Mouse (Mus musculus): ENCODE measurements around the gene Cmah.

The Cmah gene

GRCm38 (mm10) chr13:24403054-24403453, 75.8 kb downstream of the Cmah start:
- in situ Hi-C loops (cut with MboI; ENCODE audit: unreplicated experiment in 2 of 2), result loop anchor here (5.0 to 25.0 kb wide), 2 partner anchors 66 to 841 kb away; partner anchors contain the start of genes Hist1h1d (in 1 of the 2), Hist1h2ad (in 1 of the 2), Hist1h2ae (in 1 of the 2) and Hist1h2bf (in 1 of the 2)

- in situ Hi-C loops (cut with MboI; ENCODE audit: unreplicated experiment in 2 of 2), result loop anchor here in 1 of 2 experiments (25.0 kb wide), 1 partner anchor 845 kb away; the partner anchor contains the start of genes Hist1h1d, Hist1h2ad, Hist1h2ae and Hist1h2bf
Measured at GRCm38 (mm10) chr13:24406847-24407246, 79.6 kb downstream of the Cmah start.

GRCm38 (mm10) chr13:24414635-24415206, 87.5 kb downstream of the Cmah start:
- in situ Hi-C loops (cut with MboI; ENCODE audit: unreplicated experiment in 2 of 2), result loop anchor here in 1 of 2 experiments (25.0 kb wide), 1 partner anchor 852 kb away; the partner anchor contains the start of genes Hist1h1d, Hist1h2ad, Hist1h2ae and Hist1h2bf

GRCm38 (mm10) chr13:24415506-24416206, 88.5 kb downstream of the Cmah start:
- in situ Hi-C loops (cut with MboI; ENCODE audit: unreplicated experiment in 2 of 2), result loop anchor here in 1 of 2 experiments (25.0 kb wide), 1 partner anchor 853 kb away; the partner anchor contains the start of genes Hist1h1d, Hist1h2ad, Hist1h2ae and Hist1h2bf

DNA sequence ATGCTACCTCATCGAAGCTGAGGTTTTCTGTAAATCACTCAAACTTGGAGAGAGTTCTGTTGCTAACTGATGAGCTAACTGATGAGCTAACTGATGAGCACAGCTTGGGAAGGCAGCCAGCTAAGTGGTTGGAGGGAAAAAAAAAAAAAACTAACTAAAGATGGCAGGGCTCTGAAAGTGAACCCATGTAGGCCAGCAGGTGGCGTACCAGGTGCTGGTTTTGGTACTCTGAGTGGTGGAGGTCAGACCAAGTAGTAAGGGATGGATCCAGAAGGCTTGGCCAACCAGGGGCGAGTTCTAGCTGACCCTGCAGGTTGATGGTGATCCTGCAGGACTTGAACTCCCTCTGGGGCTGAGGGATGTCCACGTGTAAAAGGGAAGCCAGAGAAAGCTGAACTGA, 89.2 kb downstream of the Cmah start:
- in situ Hi-C loops (cut with MboI; ENCODE audit: unreplicated experiment in 2 of 2), result loop anchor here in 1 of 2 experiments (25.0 kb wide), 1 partner anchor 854 kb away; the partner anchor contains the start of genes Hist1h1d, Hist1h2ad, Hist1h2ae and Hist1h2bf

DNA sequence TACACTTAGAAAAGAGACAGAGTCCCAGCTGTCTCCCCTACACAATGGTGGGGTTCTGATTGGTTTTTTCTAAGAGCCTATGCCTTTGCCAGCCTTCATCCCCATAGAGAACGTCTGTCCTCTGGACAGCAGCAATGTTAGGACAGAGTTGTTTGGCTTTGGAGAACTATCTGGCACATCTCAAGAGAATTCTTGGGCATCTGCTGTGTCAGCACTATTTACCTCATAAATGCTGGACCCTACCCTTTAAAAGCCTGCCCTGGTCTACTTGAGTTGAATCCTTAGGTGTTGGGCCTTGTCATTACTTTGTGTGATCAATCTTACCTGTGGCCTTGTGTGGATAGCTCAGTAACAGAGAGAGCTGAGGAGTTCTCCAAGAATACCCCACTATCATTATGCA, 90.8 kb downstream of the Cmah start:
- in situ Hi-C loops (cut with MboI; ENCODE audit: unreplicated experiment in 2 of 2), result loop anchor here in 1 of 2 experiments (25.0 kb wide), 1 partner anchor 856 kb away; the partner anchor contains the start of genes Hist1h1d, Hist1h2ad, Hist1h2ae and Hist1h2bf

DNA sequence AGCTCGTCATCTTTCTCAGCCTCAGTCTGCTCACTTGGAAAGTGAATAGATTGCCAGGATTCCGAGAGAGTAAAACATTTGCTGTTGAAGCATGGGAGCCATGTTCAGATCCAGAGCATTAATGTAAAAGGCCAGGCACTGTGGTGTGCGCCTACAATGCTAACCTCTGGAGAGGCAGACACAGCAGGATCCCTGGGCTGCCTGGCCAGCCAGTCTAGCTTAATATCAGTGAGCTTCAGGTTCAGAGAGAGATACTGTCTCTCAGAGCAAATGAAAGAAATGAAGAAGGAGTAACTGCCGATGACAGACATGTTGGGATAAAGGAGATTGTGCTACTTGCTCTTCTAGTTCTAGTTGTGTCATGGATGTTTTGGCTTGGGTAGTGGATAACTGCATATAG, 91.6 kb downstream of the Cmah start:
- in situ Hi-C loops (cut with MboI; ENCODE audit: unreplicated experiment in 2 of 2), result loop anchor here in 1 of 2 experiments (25.0 kb wide), 1 partner anchor 857 kb away; the partner anchor contains the start of genes Hist1h1d, Hist1h2ad, Hist1h2ae and Hist1h2bf

DNA sequence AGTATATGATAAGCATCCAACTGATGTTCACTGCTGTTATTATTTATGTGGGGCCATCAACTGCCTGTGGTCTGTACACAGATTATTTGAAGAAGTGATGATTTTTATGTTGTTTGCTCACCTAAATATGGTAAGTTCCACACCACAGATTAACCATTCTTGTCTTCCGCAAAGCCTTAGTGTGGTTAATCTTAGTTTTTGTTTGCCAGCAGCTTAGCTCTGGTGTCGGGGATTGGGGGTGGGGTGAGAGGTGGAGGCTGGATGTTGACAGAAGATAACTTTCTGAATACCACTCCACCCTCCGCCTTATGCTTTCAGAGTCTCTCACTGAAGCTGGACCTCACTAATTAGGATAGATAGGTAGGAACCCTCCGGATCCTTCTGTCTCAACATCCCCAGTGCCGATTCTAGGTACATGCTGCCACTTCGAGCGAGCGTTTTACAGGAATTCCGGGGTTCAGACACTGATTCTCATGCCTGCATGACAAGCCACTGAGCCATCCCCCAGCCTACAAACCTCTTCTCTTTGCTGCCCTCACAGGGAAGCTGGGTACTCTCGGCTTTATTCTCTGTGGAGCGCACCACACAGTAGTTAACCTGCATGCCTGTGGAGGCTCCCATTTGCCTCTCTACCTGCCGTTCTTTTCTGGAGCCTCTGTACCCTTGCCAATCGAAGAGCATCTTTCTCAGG, 92.5 kb downstream of the Cmah start:
- in situ Hi-C loops (cut with MboI; ENCODE audit: unreplicated experiment in 2 of 2), result loop anchor here in 1 of 2 experiments (25.0 kb wide), 1 partner anchor 857 kb away; the partner anchor contains the start of genes Hist1h1d, Hist1h2ad, Hist1h2ae and Hist1h2bf

DNA sequence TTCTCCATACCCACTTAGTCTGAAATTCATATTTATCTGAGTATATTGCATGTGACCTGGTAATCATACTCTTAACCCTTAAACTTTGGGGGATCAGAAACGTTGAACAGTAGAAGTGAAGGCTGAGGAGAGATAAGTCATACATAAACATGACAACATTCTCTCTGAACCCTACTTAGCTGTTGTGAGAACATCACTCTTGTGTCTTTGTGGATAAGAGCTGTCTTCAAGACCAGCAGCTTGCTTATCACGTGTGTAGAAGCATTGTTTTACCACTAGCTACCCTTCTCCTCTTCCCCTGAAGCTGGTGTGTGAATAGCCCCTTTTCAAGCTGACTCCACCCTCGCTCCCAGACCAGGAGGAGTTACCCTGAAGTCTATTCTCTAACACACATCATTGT, 94.8 kb downstream of the Cmah start:
- in situ Hi-C loops (cut with MboI; ENCODE audit: unreplicated experiment in 2 of 2), result loop anchor here in 1 of 2 experiments (25.0 kb wide), 1 partner anchor 860 kb away; the partner anchor contains the start of genes Hist1h1d, Hist1h2ad, Hist1h2ae and Hist1h2bf

GRCm38 (mm10) chr13:24430215-24430614, 103.0 kb downstream of the Cmah start:
- in situ Hi-C loops (cut with MboI; ENCODE audit: unreplicated experiment in 2 of 2), result loop anchor here in 1 of 2 experiments (25.0 kb wide), 1 partner anchor 518 kb away; the partner anchor contains the start of gene Slc17a4

DNA sequence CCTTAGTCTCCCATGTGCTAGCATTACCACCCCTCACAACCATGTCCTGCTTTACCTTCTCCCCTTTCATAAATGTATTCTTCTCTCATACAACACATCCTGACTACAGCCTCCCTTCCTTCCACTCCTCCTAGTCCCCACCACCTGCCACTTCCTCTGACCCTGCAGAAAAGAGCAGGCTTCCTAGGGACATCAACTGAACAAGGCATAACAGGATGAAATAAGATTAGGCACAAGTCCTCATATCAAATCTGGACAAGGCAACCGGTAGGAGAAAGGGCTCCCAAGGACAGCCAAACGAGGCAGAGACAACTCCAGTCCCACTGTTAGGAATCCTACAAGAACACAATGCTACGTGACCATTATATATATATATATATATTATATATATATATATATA, 104.4 kb downstream of the Cmah start:
- in situ Hi-C loops (cut with MboI; ENCODE audit: unreplicated experiment in 2 of 2), result loop anchor here in 1 of 2 experiments (25.0 kb wide), 1 partner anchor 519 kb away; the partner anchor contains the start of gene Slc17a4

- in situ Hi-C loops (cut with MboI; ENCODE audit: unreplicated experiment in 2 of 2), result loop anchor here in 1 of 2 experiments (25.0 kb wide), 1 partner anchor 530 kb away; the partner anchor contains the start of gene Slc17a4
Measured at GRCm38 (mm10) chr13:24442272-24442671, 115.1 kb downstream of the Cmah start.

- in situ Hi-C loops (cut with MboI; ENCODE audit: unreplicated experiment in 2 of 2), result loop anchor here in 1 of 2 experiments (25.0 kb wide), 1 partner anchor 532 kb away; the partner anchor contains the start of gene Slc17a4
Measured at GRCm38 (mm10) chr13:24443763-24444347, 116.7 kb downstream of the Cmah start.

GRCm38 (mm10) chr13:24444709-24445108, 117.5 kb downstream of the Cmah start:
- in situ Hi-C loops (cut with MboI; ENCODE audit: unreplicated experiment in 2 of 2), result loop anchor here in 1 of 2 experiments (25.0 kb wide), 1 partner anchor 532 kb away; the partner anchor contains the start of gene Slc17a4

- in situ Hi-C loops (cut with MboI; ENCODE audit: unreplicated experiment in 2 of 2), result loop anchor here in 1 of 2 experiments (25.0 kb wide), 1 partner anchor 533 kb away; the partner anchor contains the start of gene Slc17a4
Measured at GRCm38 (mm10) chr13:24445166-24445565, 118.0 kb downstream of the Cmah start.

- in situ Hi-C loops (cut with MboI; ENCODE audit: unreplicated experiment in 2 of 2), result loop anchor here in 1 of 2 experiments (25.0 kb wide), 1 partner anchor 534 kb away; the partner anchor contains the start of gene Slc17a4
Measured at GRCm38 (mm10) chr13:24446081-24446480, 118.9 kb downstream of the Cmah start.

GRCm38 (mm10) chr13:24447043-24447442, 119.8 kb downstream of the Cmah start:
- in situ Hi-C loops (cut with MboI; ENCODE audit: unreplicated experiment in 2 of 2), result loop anchor here in 1 of 2 experiments (25.0 kb wide), 1 partner anchor 535 kb away; the partner anchor contains the start of gene Slc17a4

GRCm38 (mm10) chr13:24448578-24448977, 121.4 kb downstream of the Cmah start:
- in situ Hi-C loops (cut with MboI; ENCODE audit: unreplicated experiment in 2 of 2), result loop anchor here in 1 of 2 experiments (25.0 kb wide), 1 partner anchor 536 kb away; the partner anchor contains the start of gene Slc17a4

- in situ Hi-C loops (cut with MboI; ENCODE audit: unreplicated experiment in 2 of 2), result loop anchor here in 1 of 2 experiments (25.0 kb wide), 1 partner anchor 664 kb away; no protein-coding TSS in a partner anchor
Measured at GRCm38 (mm10) chr13:24451455-24451854, 124.3 kb downstream of the Cmah start.
